Mouse (Mus musculus): ENCODE results near the gene Arhgef3. TPM values are rescaled to one million over a fixed set of nuclear protein-coding genes. Genes with fewer than 3 reads are reported as not detected.
A peak's percentile ranks its signal among the peaks of the same experiment; 100 is the strongest.

The Arhgef3 gene
- 19.8 and 21.9 TPM in 2 replicates for total RNA-seq (2014; rRNA removed)
- 16.8 and 17.7 TPM in 2 replicates for polyA plus RNA-seq (2015; fragmentation: Nextera tagmentation; extraction: Ambion mirVana)

DNA sequence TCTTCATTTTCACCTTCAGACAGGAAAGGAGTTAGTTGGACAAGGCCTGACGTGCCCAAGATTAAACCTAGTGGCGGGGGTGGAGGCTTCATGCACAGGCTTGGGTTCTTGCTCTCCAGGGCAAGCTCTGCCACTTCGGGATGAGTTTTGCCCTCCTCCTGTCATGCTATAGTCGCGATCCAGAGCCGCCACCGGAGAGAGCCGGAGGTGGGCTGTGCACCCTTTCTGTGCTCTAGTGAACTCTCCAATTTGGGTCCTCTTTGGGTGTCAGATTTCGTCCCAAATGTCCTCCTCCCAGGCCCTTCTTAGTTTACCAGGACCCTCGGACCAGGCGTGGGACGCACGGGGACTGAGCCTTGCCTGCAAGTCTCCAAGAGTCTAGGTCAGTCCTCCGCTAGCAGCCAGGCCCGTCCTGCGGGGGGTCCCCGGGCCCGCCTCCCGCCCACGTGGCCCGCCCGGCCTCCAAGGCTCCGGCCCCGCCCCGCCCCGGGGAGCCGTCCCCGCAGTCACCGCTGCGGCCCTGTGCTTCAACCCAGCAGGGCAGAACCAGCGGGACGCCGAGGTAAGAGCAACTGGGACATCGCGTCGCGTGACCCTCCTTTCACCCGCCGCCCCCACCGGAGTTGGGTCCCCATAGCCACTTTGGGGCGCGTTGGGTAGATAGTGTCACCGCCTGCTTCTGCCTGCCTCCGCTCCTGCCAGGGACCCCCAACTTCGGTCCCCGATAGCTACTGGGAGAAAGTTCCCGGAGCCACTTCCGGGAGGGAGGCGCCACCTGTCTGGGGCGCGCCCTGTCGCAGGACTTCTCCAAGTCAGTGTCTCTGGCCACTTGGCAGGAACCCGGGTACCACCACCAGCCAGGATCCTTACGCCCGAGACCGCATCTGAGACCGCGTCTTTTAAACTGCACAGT lies at the start of gene Arhgef3:
Arhgef3 (plus strand) TSS at position 538 of the 913 bp plus-strand sequence.
- Histone ChIP-seq H3K4me3 (ENCODE audit: low read length) (peak within 1 kb of the TSS; percentile 47), H3K27ac (no peak within 1 kb of the TSS), H3K4me2 (ENCODE audit: low read depth, low read length) (peak within 1 kb of the TSS; percentile 96), H3K36me3 (ENCODE audit: insufficient read depth, low read length) (no peaks in the 10 kb centered on the region), H3K27me3 (ENCODE audit: insufficient read depth, low read length) (peaks cover 18% of the 10 kb centered on the region; the same call in 1 of the 2 replicates), H3K4me1 (ENCODE audit: insufficient read depth, low read length) (0 out of 2 replicates have a peak, but pooled peaks cover 3% of the 10 kb centered on the region), H3K9me3 (ENCODE audit: low read length) (no peaks in the 10 kb centered on the region), H3K9ac (replicated peaks; ENCODE audit: low read length) (peak within 1 kb of the TSS; percentile 28)
- WGBS = 2% methylated on average over 49 of the region's 58 CpGs
- 0 out of 2 replicates have a peak, but pooled peaks have one; percentile 8 for TF ChIP-seq CTCF (IDR thresholded peaks at IDR 0.05; ENCODE audit: low read depth)
- peak; percentile 54 for DNase-seq (ENCODE audit: low spot score)
- ATAC-seq = peak; percentile 75; the same call in 1 of the 2 replicates

GRCm38 (mm10) chr14:27066171-27066929 lies 48.3 kb upstream of the Arhgef3 start:
- peak; percentile 32 for DNase-seq (ENCODE audit: low spot score)
- no peak for TF ChIP-seq CTCF (IDR thresholded peaks at IDR 0.05; ENCODE audit: low read depth)
- ATAC-seq = 0 out of 2 replicates have a peak, but pooled peaks have one; percentile 45
- Histone ChIP-seq H3K4me2 (ENCODE audit: low read depth, low read length) (no peak overlapping the region), H3K9me3 (ENCODE audit: low read length) (no peaks in the 10 kb centered on the region), H3K4me3 (ENCODE audit: low read length) (no peak overlapping the region), H3K27me3 (ENCODE audit: insufficient read depth, low read length) (no peaks in the 10 kb centered on the region), H3K9ac (replicated peaks; ENCODE audit: low read length) (0 out of 2 replicates have a peak overlapping the region, but pooled peaks have one; percentile 17), H3K27ac (0 out of 2 replicates have a peak overlapping the region, but pooled peaks have one; percentile 26), H3K36me3 (ENCODE audit: insufficient read depth, low read length) (no peaks in the 10 kb centered on the region), H3K4me1 (ENCODE audit: insufficient read depth, low read length) (peaks cover 8% of the 10 kb centered on the region)
- 20% methylated on average over 9 of the region's 9 CpGs for WGBS

DNA sequence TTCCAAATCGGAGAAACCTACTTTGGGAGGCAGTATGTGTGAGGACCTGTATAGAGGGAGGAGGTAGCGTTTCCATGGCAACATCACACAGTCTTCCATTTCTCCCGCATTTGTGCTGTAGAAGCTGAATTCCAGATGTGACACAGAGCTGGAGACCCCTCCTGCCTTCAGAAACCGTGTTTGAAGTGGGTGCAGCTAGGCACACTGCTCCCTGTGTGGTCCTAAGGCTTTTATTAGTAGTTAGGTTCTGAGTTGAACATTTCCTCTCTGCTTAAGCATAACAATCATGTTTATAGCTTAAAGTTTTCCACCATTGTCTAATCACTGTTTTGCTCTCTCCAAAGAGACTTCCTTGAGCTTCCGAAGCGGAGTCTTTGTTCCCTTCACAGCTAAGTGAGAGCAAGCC lies 46.8 kb upstream of the Arhgef3 start:
- ATAC-seq = no peak
- H3K9ac ChIP-seq (replicated peaks; ENCODE audit: low read length) = no peak overlapping the region

GRCm38 (mm10) chr14:27069434-27070097 lies 45.1 kb upstream of the Arhgef3 start:
- H3K9me3 ChIP-seq (ENCODE audit: low read length) = no peaks in the 10 kb centered on the region
- H3K36me3 ChIP-seq (ENCODE audit: insufficient read depth, low read length) = no peaks in the 10 kb centered on the region
- no peak overlapping the region for H3K9ac ChIP-seq (replicated peaks; ENCODE audit: low read length)
- TF ChIP-seq CTCF (IDR thresholded peaks at IDR 0.05; ENCODE audit: low read depth) = no peak
- 43% methylated on average over 8 of the region's 8 CpGs for WGBS
- ATAC-seq (no peak), DNase-seq (ENCODE audit: low spot score) (peak; percentile 16)
- no peak overlapping the region for H3K4me2 ChIP-seq (ENCODE audit: low read depth, low read length)
- no peak overlapping the region for H3K4me3 ChIP-seq (ENCODE audit: low read length)
- no peak overlapping the region for H3K27ac ChIP-seq
- peaks cover 8% of the 10 kb centered on the region for H3K4me1 ChIP-seq (ENCODE audit: insufficient read depth, low read length)
- H3K27me3 ChIP-seq (ENCODE audit: insufficient read depth, low read length) = no peaks in the 10 kb centered on the region

More for the DNA sequence above, 46.8 kb upstream of the Arhgef3 start:
- Histone ChIP-seq H3K4me3 (ENCODE audit: low read length) (no peak overlapping the region), H3K27ac (no peak overlapping the region), H3K4me2 (ENCODE audit: low read depth, low read length) (0 out of 2 replicates have a peak overlapping the region, but pooled peaks have one; percentile 6), H3K36me3 (ENCODE audit: insufficient read depth, low read length) (no peaks in the 10 kb centered on the region), H3K9me3 (ENCODE audit: low read length) (no peaks in the 10 kb centered on the region), H3K4me1 (ENCODE audit: insufficient read depth, low read length) (peaks cover 8% of the 10 kb centered on the region), H3K27me3 (ENCODE audit: insufficient read depth, low read length) (no peaks in the 10 kb centered on the region)
- 27% methylated on average over 6 of the region's 6 CpGs for WGBS
- DNase-seq (ENCODE audit: low spot score) = peak; percentile 47
- no peak for TF ChIP-seq CTCF (IDR thresholded peaks at IDR 0.05; ENCODE audit: low read depth)

GRCm38 (mm10) chr14:27070128-27070527 lies 44.6 kb upstream of the Arhgef3 start:
- H3K27me3 ChIP-seq (ENCODE audit: insufficient read depth, low read length) = no peaks in the 10 kb centered on the region
- H3K4me3 ChIP-seq (ENCODE audit: low read length) = no peak overlapping the region
- no peaks in the 10 kb centered on the region for H3K36me3 ChIP-seq (ENCODE audit: insufficient read depth, low read length)
- ATAC-seq = no peak
- no peaks in the 10 kb centered on the region for H3K9me3 ChIP-seq (ENCODE audit: low read length)
- H3K9ac ChIP-seq (replicated peaks; ENCODE audit: low read length) = no peak overlapping the region
- no peak overlapping the region for H3K4me2 ChIP-seq (ENCODE audit: low read depth, low read length)
- no peak for TF ChIP-seq CTCF (IDR thresholded peaks at IDR 0.05; ENCODE audit: low read depth)
- no peak for DNase-seq (ENCODE audit: low spot score)
- peaks cover 11% of the 10 kb centered on the region for H3K4me1 ChIP-seq (ENCODE audit: insufficient read depth, low read length)
- peak overlapping the region; percentile 20; the same call in 1 of the 2 replicates for H3K27ac ChIP-seq
- 62% methylated on average over 3 of the region's 3 CpGs for WGBS

DNA sequence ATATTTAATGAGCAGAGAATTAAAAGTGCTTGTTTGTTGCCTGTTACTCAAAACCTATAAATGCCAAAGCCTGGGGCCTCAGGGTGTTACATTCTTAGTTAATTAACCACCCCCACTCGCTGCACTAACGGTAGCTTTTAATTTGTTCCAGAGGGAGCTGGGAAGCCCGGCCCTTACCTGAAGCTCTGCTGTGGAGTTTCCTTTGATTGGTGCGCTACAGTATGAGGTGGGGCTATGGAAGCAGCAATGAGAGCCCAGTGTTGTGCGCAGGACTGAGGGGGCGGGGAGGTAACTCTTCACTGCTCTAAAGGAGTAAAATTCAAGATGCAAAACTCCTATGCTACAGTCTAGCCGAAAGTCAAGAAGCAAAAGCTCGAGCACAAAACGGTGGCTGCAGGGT lies 43.9 kb upstream of the Arhgef3 start:
- Histone ChIP-seq H3K36me3 (ENCODE audit: insufficient read depth, low read length) (no peaks in the 10 kb centered on the region), H3K27ac (0 out of 2 replicates have a peak overlapping the region, but pooled peaks have one; percentile 20), H3K4me3 (ENCODE audit: low read length) (no peak overlapping the region), H3K27me3 (ENCODE audit: insufficient read depth, low read length) (no peaks in the 10 kb centered on the region), H3K9ac (replicated peaks; ENCODE audit: low read length) (no peak overlapping the region), H3K9me3 (ENCODE audit: low read length) (no peaks in the 10 kb centered on the region), H3K4me2 (ENCODE audit: low read depth, low read length) (no peak overlapping the region), H3K4me1 (ENCODE audit: insufficient read depth, low read length) (peaks cover 13% of the 10 kb centered on the region)
- WGBS = 44% methylated on average over 9 of the region's 9 CpGs
- DNase-seq (ENCODE audit: low spot score) (no peak), ATAC-seq (no peak)
- TF ChIP-seq CTCF (IDR thresholded peaks at IDR 0.05; ENCODE audit: low read depth) = no peak

All from hindbrain, postnatal 0 days (tissue).